Comparison of ENCODE assay signal across 7 mouse cellular contexts in genomic region chr1:105356291-105357011, GRCm38 (mm10). TPM values are rescaled to one million over a fixed set of nuclear protein-coding genes. Genes with fewer than 3 reads are reported as not detected.
DNase-seq lines count a peak whose midpoint lies in the region; ATAC-seq and TF ChIP-seq lines count a peak whose summit lies in the region.

Gene Rnf152, minus strand, starts transcription at chr1:105356710.

- peak; percentile 81 for DNase-seq in adrenal gland, postnatal 14 days
- peak; percentile 60 for DNase-seq in gastrocnemius, postnatal 14 days
- peak; percentile 61 for DNase-seq in hindbrain, postnatal 0 days (ENCODE audit: low spot score)
- DNase-seq in left cerebral cortex, postnatal 36 days (ENCODE audit: low spot score in 2 of 2): peak; percentile 37 to 55
- peak; percentile 31 for DNase-seq in right cerebral cortex, postnatal 14 days

- peak within 1 kb of the TSS; percentile 80 for H3K27ac ChIP-seq in hindbrain, postnatal 0 days

- H3K36me3 ChIP-seq in hindbrain, postnatal 0 days (ENCODE audit: insufficient read depth, low read length): no peaks in the 10 kb centered on the region

- no peaks in the 10 kb centered on the region for H3K9me3 ChIP-seq in hindbrain, postnatal 0 days (ENCODE audit: low read length)

- H3K9ac ChIP-seq in hindbrain, postnatal 0 days (replicated peaks; ENCODE audit: low read length): peak within 1 kb of the TSS; percentile 78

- H3K4me1 ChIP-seq in hindbrain, postnatal 0 days (ENCODE audit: insufficient read depth, low read length): no peaks in the 10 kb centered on the region

- under 1% methylated on average over 55 of the region's 58 CpGs for WGBS in hindbrain, postnatal 0 days

- H3K27me3 ChIP-seq in hindbrain, postnatal 0 days (ENCODE audit: insufficient read depth, low read length): no peaks in the 10 kb centered on the region

- ATAC-seq in common myeloid progenitor, adult 5-6 weeks (replicated peaks; ENCODE audit: low read depth, poor library complexity, severe bottlenecking): peak; percentile 76
- ATAC-seq in hindbrain, postnatal 0 days: peak; percentile 74
- peak; percentile 74 for ATAC-seq in megakaryocyte progenitor cell, adult 5-6 weeks (replicated peaks; ENCODE audit: poor library complexity)

- peak; percentile 31; the same call in 1 of the 2 replicates for TF ChIP-seq CTCF in hindbrain, postnatal 0 days (IDR thresholded peaks at IDR 0.05; ENCODE audit: low read depth)

- H3K4me2 ChIP-seq in hindbrain, postnatal 0 days (ENCODE audit: low read depth, low read length): peak within 1 kb of the TSS; percentile 89

- H3K4me3 ChIP-seq in hindbrain, postnatal 0 days (ENCODE audit: low read length): peak within 1 kb of the TSS; percentile 87

- intact Hi-C loops in gastrocnemius, postnatal 14 days (cut with DNase I; ENCODE audit: low total_unique reads): no loop called here
- intact Hi-C loops in left cerebral cortex, postnatal 36 days (cut with DNase I): loop anchor here (10.0 kb wide), 1 partner anchor 352 kb away; no protein-coding TSS in a partner anchor

RNA-seq across cellular contexts. Expression of gene Rnf152, which starts in this region (rescaled TPM):
- 11.2 and 15.8 TPM in 2 replicates for total RNA-seq in adrenal gland, postnatal 14 days (2021)
- total RNA-seq in common myeloid progenitor, adult 5-6 weeks (2017): not detected in 2 replicates
- total RNA-seq in gastrocnemius, postnatal 14 days (2021): 1 to 10 TPM; 1.3 to 1.5 TPM
- 26.8 and 29.8 TPM in 2 replicates for total RNA-seq in hindbrain, postnatal 0 days (2014; rRNA removed)
- polyA plus RNA-seq in hindbrain, postnatal 0 days (2015; fragmentation: Nextera tagmentation; extraction: Ambion mirVana): 15.1 and 16.6 TPM in 2 replicates
- total RNA-seq in left cerebral cortex, postnatal 36 days (2021): 10 to 100 TPM in 1 of 2 experiments, 1 to 10 TPM in 1; 8.4 to 11.6 TPM
- 0.10 TPM in 1 of 2 replicates, not detected in the other for total RNA-seq in megakaryocyte progenitor cell, adult 5-6 weeks (2015)
- not detected in 2 replicates for total RNA-seq in megakaryocyte progenitor cell, adult 5-6 weeks (2017)

Comparison
In these comparisons a context has a peak if more than half of its experiments do, and no peak if none do; other contexts are left out.
1. Peak in every context shown above with its lines: DNase-seq, ATAC-seq, H3K4me3 ChIP-seq and H3K27ac ChIP-seq.
2. Peak in ATAC-seq in common myeloid progenitor, adult 5-6 weeks; RNA of the gene not detected or under 1 TPM.
3. Peak in ATAC-seq in megakaryocyte progenitor cell, adult 5-6 weeks; RNA of the gene not detected or under 1 TPM.
4. DNase-seq: peak in every context shown above with its lines; median percentile 81 in adrenal gland, postnatal 14 days; 61 in hindbrain, postnatal 0 days; 60 in gastrocnemius, postnatal 14 days; 46 in left cerebral cortex, postnatal 36 days; 31 in right cerebral cortex, postnatal 14 days.